Mouse (Mus musculus): ENCODE results near the gene Btbd18. TPM values are rescaled to one million over a fixed set of nuclear protein-coding genes. Genes with fewer than 3 reads are reported as not detected.
A peak's percentile ranks its signal among the peaks of the same experiment; 100 is the strongest.

Btbd18 gene
- 0.39 and 0.45 TPM in 2 replicates for polyA plus RNA-seq (2014; fragmentation: Nextera tagmentation; extraction: Ambion mirVana)

- H3K9ac ChIP-seq (replicated peaks; ENCODE audit: low read depth, low read length): no peak within 1 kb of the TSS
- no peaks in the 10 kb centered on the region for H3K9me3 ChIP-seq (ENCODE audit: control insufficient read depth, low read depth, low read length)
- no peak for ATAC-seq (ENCODE audit: insufficient number of reproducible peaks, insufficient read depth, low FRiP score, low read depth)
- H3K36me3 ChIP-seq (ENCODE audit: control insufficient read depth, insufficient read depth, low read length): no peaks in the 10 kb centered on the region
- no peak within 1 kb of the TSS for H3K27ac ChIP-seq (ENCODE audit: low read length)
- H3K4me2 ChIP-seq (replicated peaks; ENCODE audit: low read depth, low read length): no peak within 1 kb of the TSS
- WGBS: 93% methylated on average over 32 of the region's 32 CpGs
- H3K27me3 ChIP-seq (ENCODE audit: control insufficient read depth, insufficient read depth, low read length): no peaks in the 10 kb centered on the region
- no peaks in the 10 kb centered on the region for H3K4me1 ChIP-seq (ENCODE audit: control insufficient read depth, insufficient read depth, low read length)
- H3K4me3 ChIP-seq (ENCODE audit: low read depth, low read length): no peak within 1 kb of the TSS
These were observed at the start of gene Btbd18 for GRCm38 (mm10) chr2:84658806-84659205. Btbd18 (plus strand) TSS chr2:84659079.

DNA sequence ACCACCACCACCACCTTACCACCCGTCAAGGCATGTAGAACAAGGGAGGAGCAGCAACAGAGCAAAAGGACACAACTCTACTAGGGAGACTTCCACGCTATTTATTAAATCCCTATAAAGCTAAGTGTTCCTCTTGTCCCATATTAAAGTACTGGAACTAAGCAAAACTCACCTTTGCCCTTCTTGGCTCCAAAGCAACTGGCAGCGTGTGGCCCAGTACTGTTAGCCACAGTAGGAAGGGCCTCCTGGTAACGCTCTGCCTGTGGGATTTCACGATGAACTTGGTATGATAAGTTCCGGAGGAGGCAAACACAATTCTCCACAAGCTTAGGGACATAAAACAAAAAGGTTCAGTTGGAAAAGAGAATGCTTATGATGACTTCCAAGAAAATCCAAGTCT, 46.1 kb upstream of the Btbd18 start:
- Histone ChIP-seq H3K9ac (replicated peaks; ENCODE audit: low read depth, low read length) (no peak overlapping the region), H3K4me2 (replicated peaks; ENCODE audit: low read depth, low read length) (no peak overlapping the region), H3K4me1 (ENCODE audit: control insufficient read depth, insufficient read depth, low read length) (no peaks in the 10 kb centered on the region), H3K9me3 (ENCODE audit: control insufficient read depth, low read depth, low read length) (no peaks in the 10 kb centered on the region), H3K4me3 (ENCODE audit: low read depth, low read length) (no peak overlapping the region), H3K27ac (ENCODE audit: low read length) (no peak overlapping the region), H3K36me3 (ENCODE audit: control insufficient read depth, insufficient read depth, low read length) (peaks cover 95% of the 10 kb centered on the region), H3K27me3 (ENCODE audit: control insufficient read depth, insufficient read depth, low read length) (no peaks in the 10 kb centered on the region)
- no peak for ATAC-seq (ENCODE audit: insufficient number of reproducible peaks, insufficient read depth, low FRiP score, low read depth)
- WGBS: 92% methylated on average over 6 of the region's 6 CpGs

DNA sequence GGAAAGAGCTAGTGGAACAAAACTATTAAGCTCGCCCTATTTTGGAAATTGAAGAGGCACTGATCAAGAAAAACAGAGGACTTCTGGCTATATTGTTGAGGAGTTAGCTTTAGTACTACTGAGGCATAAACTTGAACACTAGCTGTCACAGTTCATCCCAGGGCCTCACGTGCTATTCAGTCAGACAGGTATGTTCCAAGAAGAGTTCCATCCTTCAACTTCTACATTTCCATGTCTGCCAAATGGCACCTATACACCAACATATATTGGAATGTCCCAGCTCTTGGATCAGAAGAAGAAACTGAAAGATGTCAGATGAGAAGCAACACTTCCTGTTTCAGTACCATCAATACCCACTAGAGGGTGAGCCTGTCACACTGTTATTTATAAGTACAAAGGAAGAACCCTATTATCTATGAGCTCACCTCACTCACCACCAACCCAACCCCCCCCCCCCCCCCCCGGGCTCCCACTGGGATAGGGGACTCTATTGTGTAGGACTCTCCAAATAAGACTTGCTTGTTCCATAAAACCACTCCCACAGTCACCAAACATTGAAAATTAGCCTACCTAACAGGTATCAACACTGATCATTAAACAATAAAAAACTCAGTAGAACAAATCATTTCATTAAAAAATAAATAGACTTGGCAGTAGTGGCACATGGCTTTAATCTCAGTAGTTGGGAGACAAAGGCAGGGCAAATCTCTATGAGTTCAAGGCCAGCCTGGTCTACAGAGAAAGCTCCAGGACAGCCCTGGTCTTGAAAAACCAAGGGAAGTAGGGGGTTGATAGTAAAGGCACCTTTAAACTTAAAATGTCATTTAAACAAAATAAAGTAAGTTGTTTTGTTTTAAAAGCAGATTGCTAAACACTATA, 41.0 kb upstream of the Btbd18 start:
- no peak overlapping the region for H3K27ac ChIP-seq (ENCODE audit: low read length)
- peaks cover 74% of the 10 kb centered on the region for H3K36me3 ChIP-seq (ENCODE audit: control insufficient read depth, insufficient read depth, low read length)
- no peaks in the 10 kb centered on the region for H3K4me1 ChIP-seq (ENCODE audit: control insufficient read depth, insufficient read depth, low read length)
- H3K27me3 ChIP-seq (ENCODE audit: control insufficient read depth, insufficient read depth, low read length): no peaks in the 10 kb centered on the region
- no peak overlapping the region for H3K9ac ChIP-seq (replicated peaks; ENCODE audit: low read depth, low read length)
- no peaks in the 10 kb centered on the region for H3K9me3 ChIP-seq (ENCODE audit: control insufficient read depth, low read depth, low read length)
- WGBS: 66% methylated on average over 3 of the region's 3 CpGs
- no peak overlapping the region for H3K4me2 ChIP-seq (replicated peaks; ENCODE audit: low read depth, low read length)
- ATAC-seq (ENCODE audit: insufficient number of reproducible peaks, insufficient read depth, low FRiP score, low read depth): peak; percentile 63; the same call in 1 of the 2 replicates
- no peak overlapping the region for H3K4me3 ChIP-seq (ENCODE audit: low read depth, low read length)

DNA sequence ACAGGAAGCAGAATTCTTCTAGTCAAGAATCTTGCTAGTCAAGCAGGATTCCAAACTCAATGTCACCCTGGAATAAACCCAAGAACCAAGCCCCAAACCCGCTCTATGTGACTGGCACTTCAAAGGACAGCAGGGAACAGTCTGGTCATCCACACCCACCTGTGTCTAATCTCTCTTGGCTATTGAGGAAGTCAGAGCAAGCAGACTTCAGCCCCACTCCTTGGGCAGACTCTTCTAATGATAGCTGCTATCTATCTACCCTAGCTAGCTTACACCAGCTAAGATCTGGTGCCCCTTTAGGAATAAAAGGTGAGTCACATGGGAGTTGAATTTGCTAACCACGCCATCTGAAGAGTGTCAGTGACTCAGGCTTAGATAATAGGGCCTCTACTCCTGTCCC, 40.0 kb upstream of the Btbd18 start:
- no peak overlapping the region; the same call in 1 of the 2 replicates for H3K27ac ChIP-seq (ENCODE audit: low read length)
- H3K4me2 ChIP-seq (replicated peaks; ENCODE audit: low read depth, low read length): no peak overlapping the region
- peaks cover 64% of the 10 kb centered on the region for H3K36me3 ChIP-seq (ENCODE audit: control insufficient read depth, insufficient read depth, low read length)
- no peaks in the 10 kb centered on the region for H3K9me3 ChIP-seq (ENCODE audit: control insufficient read depth, low read depth, low read length)
- ATAC-seq (ENCODE audit: insufficient number of reproducible peaks, insufficient read depth, low FRiP score, low read depth): peak; percentile 17; the same call in 1 of the 2 replicates
- no peaks in the 10 kb centered on the region for H3K4me1 ChIP-seq (ENCODE audit: control insufficient read depth, insufficient read depth, low read length)
- no peak overlapping the region for H3K4me3 ChIP-seq (ENCODE audit: low read depth, low read length)
- no peaks in the 10 kb centered on the region for H3K27me3 ChIP-seq (ENCODE audit: control insufficient read depth, insufficient read depth, low read length)
- WGBS: 72% methylated on average over 2 of the region's 2 CpGs
- no peak overlapping the region for H3K9ac ChIP-seq (replicated peaks; ENCODE audit: low read depth, low read length)

- Histone ChIP-seq H3K9ac (replicated peaks; ENCODE audit: low read depth, low read length) (no peak overlapping the region), H3K36me3 (ENCODE audit: control insufficient read depth, insufficient read depth, low read length) (peaks cover 63% of the 10 kb centered on the region), H3K4me2 (replicated peaks; ENCODE audit: low read depth, low read length) (no peak overlapping the region), H3K9me3 (ENCODE audit: control insufficient read depth, low read depth, low read length) (no peaks in the 10 kb centered on the region), H3K4me1 (ENCODE audit: control insufficient read depth, insufficient read depth, low read length) (0 out of 2 replicates have a peak, but pooled peaks cover 3% of the 10 kb centered on the region), H3K27ac (ENCODE audit: low read length) (no peak overlapping the region), H3K27me3 (ENCODE audit: control insufficient read depth, insufficient read depth, low read length) (no peaks in the 10 kb centered on the region), H3K4me3 (ENCODE audit: low read depth, low read length) (no peak overlapping the region)
- WGBS: 95% methylated on average over 21 of the region's 21 CpGs
- ATAC-seq (ENCODE audit: insufficient number of reproducible peaks, insufficient read depth, low FRiP score, low read depth): no peak
These were observed 39.1 kb upstream of the Btbd18 start for GRCm38 (mm10) chr2:84619646-84620340.

GRCm38 (mm10) chr2:84622668-84623067, 36.2 kb upstream of the Btbd18 start:
- Histone ChIP-seq H3K9me3 (ENCODE audit: control insufficient read depth, low read depth, low read length) (no peaks in the 10 kb centered on the region), H3K9ac (replicated peaks; ENCODE audit: low read depth, low read length) (no peak overlapping the region), H3K4me3 (ENCODE audit: low read depth, low read length) (no peak overlapping the region), H3K4me1 (ENCODE audit: control insufficient read depth, insufficient read depth, low read length) (peaks cover 12% of the 10 kb centered on the region; the same call in 1 of the 2 replicates), H3K27me3 (ENCODE audit: control insufficient read depth, insufficient read depth, low read length) (no peaks in the 10 kb centered on the region), H3K27ac (ENCODE audit: low read length) (no peak overlapping the region), H3K4me2 (replicated peaks; ENCODE audit: low read depth, low read length) (no peak overlapping the region), H3K36me3 (ENCODE audit: control insufficient read depth, insufficient read depth, low read length) (peaks cover 34% of the 10 kb centered on the region)
- WGBS: 85% methylated on average over 2 of the region's 2 CpGs
- ATAC-seq (ENCODE audit: insufficient number of reproducible peaks, insufficient read depth, low FRiP score, low read depth): no peak

DNA sequence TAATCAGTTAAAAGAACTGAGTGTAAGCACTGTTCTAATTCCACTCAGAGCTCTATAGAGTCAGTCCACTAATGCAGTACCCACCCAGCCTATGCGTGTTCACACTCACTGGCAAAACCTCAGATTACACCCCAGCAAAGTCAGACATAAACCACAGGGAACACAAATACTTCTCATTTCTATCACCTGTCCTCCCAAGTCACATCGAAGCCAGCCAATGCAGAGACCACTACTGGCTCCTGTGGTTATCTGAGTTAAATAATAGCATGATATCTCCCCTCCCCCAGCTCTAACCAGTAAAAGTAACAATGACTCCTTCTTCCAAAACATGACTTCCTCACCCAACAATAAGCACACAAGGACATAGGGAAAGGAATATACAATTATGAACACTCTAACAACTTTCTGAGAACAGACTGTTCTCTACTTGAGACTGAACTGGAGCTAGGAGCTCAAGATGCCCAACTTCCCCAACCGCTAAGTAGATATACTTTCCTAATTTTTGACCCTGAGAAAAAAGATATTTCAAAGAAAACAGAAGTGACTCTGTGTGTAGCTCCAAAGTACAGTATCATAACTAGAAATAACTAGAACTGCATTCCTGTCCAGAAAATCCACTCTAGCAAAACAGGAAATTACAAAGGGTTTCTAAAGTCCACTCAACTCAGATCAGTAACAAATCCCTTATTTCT, 35.3 kb upstream of the Btbd18 start:
- Histone ChIP-seq H3K4me2 (replicated peaks; ENCODE audit: low read depth, low read length) (no peak overlapping the region), H3K27me3 (ENCODE audit: control insufficient read depth, insufficient read depth, low read length) (no peaks in the 10 kb centered on the region), H3K4me1 (ENCODE audit: control insufficient read depth, insufficient read depth, low read length) (peaks cover 12% of the 10 kb centered on the region; the same call in 1 of the 2 replicates), H3K27ac (ENCODE audit: low read length) (no peak overlapping the region), H3K9ac (replicated peaks; ENCODE audit: low read depth, low read length) (no peak overlapping the region), H3K9me3 (ENCODE audit: control insufficient read depth, low read depth, low read length) (no peaks in the 10 kb centered on the region), H3K4me3 (ENCODE audit: low read depth, low read length) (no peak overlapping the region), H3K36me3 (ENCODE audit: control insufficient read depth, insufficient read depth, low read length) (peaks cover 33% of the 10 kb centered on the region)
- WGBS: 87% methylated on average over 3 of the region's 3 CpGs
- ATAC-seq (ENCODE audit: insufficient number of reproducible peaks, insufficient read depth, low FRiP score, low read depth): no peak

DNA sequence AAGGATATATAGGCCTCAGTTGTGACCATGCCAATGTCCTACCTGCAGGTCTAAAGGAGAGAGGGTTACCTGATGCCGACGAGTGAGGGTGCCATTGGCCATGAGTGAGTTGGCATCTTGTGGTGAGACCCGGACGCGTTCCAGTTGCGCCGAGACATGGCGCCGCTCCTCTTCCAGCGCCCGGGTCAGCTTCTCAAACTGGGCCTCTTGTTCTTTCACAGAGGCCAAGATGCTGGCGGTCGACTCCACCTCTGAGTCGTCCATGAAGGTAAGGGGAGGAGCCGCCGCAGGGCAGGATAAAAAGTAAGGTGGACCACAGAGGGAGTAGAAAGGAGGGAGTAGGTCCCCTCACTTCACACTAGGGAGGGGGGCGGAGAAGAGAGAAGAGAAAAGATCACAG, 34.7 kb upstream of the Btbd18 start:
- Histone ChIP-seq H3K9ac (replicated peaks; ENCODE audit: low read depth, low read length) (no peak overlapping the region), H3K9me3 (ENCODE audit: control insufficient read depth, low read depth, low read length) (no peaks in the 10 kb centered on the region), H3K4me1 (ENCODE audit: control insufficient read depth, insufficient read depth, low read length) (peaks cover 12% of the 10 kb centered on the region; the same call in 1 of the 2 replicates), H3K27ac (ENCODE audit: low read length) (0 out of 2 replicates have a peak overlapping the region, but pooled peaks have one; percentile 21), H3K27me3 (ENCODE audit: control insufficient read depth, insufficient read depth, low read length) (no peaks in the 10 kb centered on the region), H3K4me3 (ENCODE audit: low read depth, low read length) (no peak overlapping the region), H3K36me3 (ENCODE audit: control insufficient read depth, insufficient read depth, low read length) (peaks cover 30% of the 10 kb centered on the region), H3K4me2 (replicated peaks; ENCODE audit: low read depth, low read length) (no peak overlapping the region)
- ATAC-seq (ENCODE audit: insufficient number of reproducible peaks, insufficient read depth, low FRiP score, low read depth): no peak
- 95% methylated on average over 17 of the region's 17 CpGs for WGBS

Data from stomach, embryonic 14.5 days (tissue).